Mouse (Mus musculus): ENCODE data around the gene Rbm18. TPM values are rescaled to one million over a fixed set of nuclear protein-coding genes. Genes with fewer than 3 reads are reported as not detected.

Rbm18 gene
- polyA plus RNA-seq, 1 experiment from 2014 or later = 75.4 TPM

GRCm38 (mm10) chr2:36081446-36081845, 55.1 kb downstream of the Rbm18 start:
- H3K4me2 ChIP-seq (replicated peaks; ENCODE audit: low read depth, low read length) = no peak overlapping the region; the same call in 1 of the 2 replicates
- no peak overlapping the region for H3K4me3 ChIP-seq (ENCODE audit: low read length)
- H3K9me3 ChIP-seq (ENCODE audit: low read length) = no peaks in the 10 kb centered on the region
- no peaks in the 10 kb centered on the region for H3K36me3 ChIP-seq (ENCODE audit: insufficient read depth, low read length)
- WGBS = 14% methylated on average over 9 of the region's 9 CpGs
- H3K27ac ChIP-seq (ENCODE audit: low read length) = 0 out of 2 replicates have a peak overlapping the region, but pooled peaks have one; percentile 7
- peak; percentile 90 for ATAC-seq (ENCODE audit: low FRiP score, low TSS enrichment)
- H3K27me3 ChIP-seq (ENCODE audit: insufficient read depth, low read length) = no peaks in the 10 kb centered on the region
- H3K9ac ChIP-seq (replicated peaks; ENCODE audit: low read length) = no peak overlapping the region
- peaks cover 18% of the 10 kb centered on the region for H3K4me1 ChIP-seq (ENCODE audit: insufficient read depth, low read length)

GRCm38 (mm10) chr2:36077160-36077761, 59.3 kb downstream of the Rbm18 start:
- no peaks in the 10 kb centered on the region for H3K27me3 ChIP-seq (ENCODE audit: insufficient read depth, low read length)
- H3K4me2 ChIP-seq (replicated peaks; ENCODE audit: low read depth, low read length) = peak overlapping the region; percentile 14; the same call in 1 of the 2 replicates
- H3K4me1 ChIP-seq (ENCODE audit: insufficient read depth, low read length) = peaks cover 18% of the 10 kb centered on the region
- no peak overlapping the region for H3K9ac ChIP-seq (replicated peaks; ENCODE audit: low read length)
- 0 out of 2 replicates have a peak, but pooled peaks have one; percentile 44 for ATAC-seq (ENCODE audit: low FRiP score, low TSS enrichment)
- 15% methylated on average over 11 of the region's 11 CpGs for WGBS
- no peaks in the 10 kb centered on the region for H3K9me3 ChIP-seq (ENCODE audit: low read length)
- no peaks in the 10 kb centered on the region for H3K36me3 ChIP-seq (ENCODE audit: insufficient read depth, low read length)
- H3K27ac ChIP-seq (ENCODE audit: low read length) = no peak overlapping the region
- H3K4me3 ChIP-seq (ENCODE audit: low read length) = 0 out of 2 replicates have a peak overlapping the region, but pooled peaks have one; percentile 1

- no peaks in the 10 kb centered on the region for H3K27me3 ChIP-seq (ENCODE audit: insufficient read depth, low read length)
- 85% methylated on average over 5 of the region's 5 CpGs for WGBS
- H3K9ac ChIP-seq (replicated peaks; ENCODE audit: low read length) = no peak overlapping the region
- no peak overlapping the region for H3K4me2 ChIP-seq (replicated peaks; ENCODE audit: low read depth, low read length)
- H3K4me1 ChIP-seq (ENCODE audit: insufficient read depth, low read length) = peaks cover 7% of the 10 kb centered on the region
- ATAC-seq (ENCODE audit: low FRiP score, low TSS enrichment) = no peak
- H3K36me3 ChIP-seq (ENCODE audit: insufficient read depth, low read length) = no peaks in the 10 kb centered on the region
- no peak overlapping the region for H3K27ac ChIP-seq (ENCODE audit: low read length)
- no peaks in the 10 kb centered on the region for H3K9me3 ChIP-seq (ENCODE audit: low read length)
- no peak overlapping the region for H3K4me3 ChIP-seq (ENCODE audit: low read length)
Observed at GRCm38 (mm10) chr2:36075210-36075609, 61.4 kb downstream of the Rbm18 start.

- WGBS = 61% methylated on average over 3 of the region's 3 CpGs
- Histone ChIP-seq H3K27me3 (ENCODE audit: insufficient read depth, low read length) (no peaks in the 10 kb centered on the region), H3K4me3 (ENCODE audit: low read length) (no peak overlapping the region), H3K4me2 (replicated peaks; ENCODE audit: low read depth, low read length) (no peak overlapping the region), H3K27ac (ENCODE audit: low read length) (no peak overlapping the region), H3K9ac (replicated peaks; ENCODE audit: low read length) (no peak overlapping the region), H3K36me3 (ENCODE audit: insufficient read depth, low read length) (no peaks in the 10 kb centered on the region), H3K4me1 (ENCODE audit: insufficient read depth, low read length) (peaks cover 7% of the 10 kb centered on the region), H3K9me3 (ENCODE audit: low read length) (no peaks in the 10 kb centered on the region)
- no peak for ATAC-seq (ENCODE audit: low FRiP score, low TSS enrichment)
Observed at GRCm38 (mm10) chr2:36073781-36074180, 62.8 kb downstream of the Rbm18 start.

- Histone ChIP-seq H3K27me3 (ENCODE audit: insufficient read depth, low read length) (no peaks in the 10 kb centered on the region), H3K4me1 (ENCODE audit: insufficient read depth, low read length) (no peaks in the 10 kb centered on the region), H3K9ac (replicated peaks; ENCODE audit: low read length) (no peak overlapping the region), H3K9me3 (ENCODE audit: low read length) (no peaks in the 10 kb centered on the region), H3K27ac (ENCODE audit: low read length) (no peak overlapping the region), H3K4me2 (replicated peaks; ENCODE audit: low read depth, low read length) (no peak overlapping the region), H3K4me3 (ENCODE audit: low read length) (no peak overlapping the region), H3K36me3 (ENCODE audit: insufficient read depth, low read length) (no peaks in the 10 kb centered on the region)
- peak; percentile 19; the same call in 1 of the 2 replicates for ATAC-seq (ENCODE audit: low FRiP score, low TSS enrichment)
- 80% methylated on average over 8 of the region's 8 CpGs for WGBS
Observed at GRCm38 (mm10) chr2:36071660-36072305, 64.8 kb downstream of the Rbm18 start.

- Histone ChIP-seq H3K9me3 (ENCODE audit: low read length) (no peaks in the 10 kb centered on the region), H3K36me3 (ENCODE audit: insufficient read depth, low read length) (no peaks in the 10 kb centered on the region), H3K9ac (replicated peaks; ENCODE audit: low read length) (no peak overlapping the region), H3K4me1 (ENCODE audit: insufficient read depth, low read length) (no peaks in the 10 kb centered on the region), H3K4me2 (replicated peaks; ENCODE audit: low read depth, low read length) (no peak overlapping the region), H3K27ac (ENCODE audit: low read length) (no peak overlapping the region), H3K27me3 (ENCODE audit: insufficient read depth, low read length) (no peaks in the 10 kb centered on the region), H3K4me3 (ENCODE audit: low read length) (no peak overlapping the region)
- no peak for ATAC-seq (ENCODE audit: low FRiP score, low TSS enrichment)
- WGBS = 52% methylated on average over 9 of the region's 9 CpGs
Observed at GRCm38 (mm10) chr2:36067132-36067531, 69.4 kb downstream of the Rbm18 start.

Other genes with a start within 250 kb of the Rbm18 start
- gene Ttll11, start 156.9 kb downstream of the Rbm18 start, polyA plus RNA-seq (2015; fragmentation: Nextera tagmentation; extraction: Ambion mirVana) = 0.28 and 0.75 TPM in 2 replicates
- 282 and 308 TPM in 2 replicates for gene Ndufa8, start 87.4 kb downstream of the Rbm18 start, polyA plus RNA-seq (2015; fragmentation: Nextera tagmentation; extraction: Ambion mirVana)
- 0.69 and 0.70 TPM in 2 replicates for gene Morn5, start 87.3 kb downstream of the Rbm18 start, polyA plus RNA-seq (2015; fragmentation: Nextera tagmentation; extraction: Ambion mirVana)
- gene Lhx6, start 31.4 kb downstream of the Rbm18 start, polyA plus RNA-seq (2015; fragmentation: Nextera tagmentation; extraction: Ambion mirVana) = 2.9 and 3.2 TPM in 2 replicates
- gene Mrrf, start 384 bp downstream of the Rbm18 start, polyA plus RNA-seq (2015; fragmentation: Nextera tagmentation; extraction: Ambion mirVana) = 27.3 and 31.7 TPM in 2 replicates
- 39.9 and 40.1 TPM in 2 replicates for gene Ptgs1, start 93.7 kb upstream of the Rbm18 start, polyA plus RNA-seq (2015; fragmentation: Nextera tagmentation; extraction: Ambion mirVana)
- 0.04 TPM in 1 of 2 replicates, not detected in the other for gene Olfr338, start 236.7 kb upstream of the Rbm18 start, polyA plus RNA-seq (2015; fragmentation: Nextera tagmentation; extraction: Ambion mirVana)

All from kidney, embryonic 16.5 days (tissue).